Mouse (Mus musculus) stomach, embryonic 14.5 days (tissue): Measurements from ENCODE around the gene Actg1. TPM values are rescaled to one million over a fixed set of nuclear protein-coding genes. Genes with fewer than 3 reads are reported as not detected.
A peak's percentile ranks its signal among the peaks of the same experiment; 100 is the strongest.

Source experiments
- ATAC-seq: fragments of 200-750 bp; cut with Nextera tagmentation; 2 replicates; pipeline ENCODE4 v1.8.0; 2017; ENCODE audit warnings: low read depth, moderate TSS enrichment; ENCODE audit not compliant: insufficient number of reproducible peaks, insufficient read depth, low FRiP score
- H3K27ac ChIP-seq: fragments of 300-500 bp; sonication (generic); 2 replicates; pipeline ENCODE4 v1.5.1; 2014; ENCODE audit warnings: mild to moderate bottlenecking, low read length, moderate library complexity, mixed read lengths
- H3K27me3 ChIP-seq: fragments of 300-500 bp; sonication (generic); 2 replicates; pipeline ENCODE4 v1.6.1; 2014; ENCODE audit warnings: low read length, control low read depth, mixed read lengths; ENCODE audit not compliant: control insufficient read depth, insufficient read depth
- H3K36me3 ChIP-seq: fragments of 300-500 bp; sonication (generic); 2 replicates; pipeline ENCODE4 v1.6.1; 2014; ENCODE audit warnings: mild to moderate bottlenecking, control low read depth, low read length, moderate library complexity, mixed read lengths; ENCODE audit not compliant: control insufficient read depth, insufficient read depth
- H3K4me1 ChIP-seq: fragments of 300-500 bp; sonication (generic); 2 replicates; pipeline ENCODE4 v1.6.1; 2014; ENCODE audit warnings: low read length, control low read depth, mixed read lengths; ENCODE audit not compliant: control insufficient read depth, insufficient read depth
- H3K4me2 ChIP-seq: fragments of 300-500 bp; sonication (generic); replicated peaks from 2 replicates; pipeline ENCODE4 v1.6.1; 2014; ENCODE audit warnings: low read depth, low read length, control low read depth
- H3K4me3 ChIP-seq: fragments of 300-500 bp; sonication (generic); 2 replicates; pipeline ENCODE4 v1.5.1; 2014; ENCODE audit warnings: low read depth, low read length, control low read depth
- H3K9ac ChIP-seq: fragments of 300-500 bp; sonication (generic); replicated peaks from 2 replicates; pipeline ENCODE4 v1.6.1; 2014; ENCODE audit warnings: low read depth, mild to moderate bottlenecking, control low read depth, low read length, moderate library complexity, mixed read lengths
- H3K9me3 ChIP-seq: fragments of 300-500 bp; sonication (generic); 2 replicates; pipeline ENCODE4 v1.6.1; 2016; ENCODE audit warnings: low read depth, low read length, control low read depth; ENCODE audit not compliant: control insufficient read depth
- whole genome bisulfite sequencing: fragments of 180-500 bp; shearing (Covaris S2); extraction: QIAGEN DNeasy Blood & Tissue Kit; methylation state at CpG from one replicate; pipeline ENCODE4 v1.1.7; 2014; 5-methylcytosine and 5-hydroxymethylcytosine counted together
- polyA plus RNA-seq: library from polyadenylated mRNA; unstranded; fragments of >200 nt; fragmentation: Nextera tagmentation; extraction: Ambion mirVana; gene quantifications from 2 replicates; pipeline ENCODE4 v1.2.1, GENCODE M21; 2014

Actg1 gene
- 2,902 and 3,014 TPM in 2 replicates for polyA plus RNA-seq

DNA sequence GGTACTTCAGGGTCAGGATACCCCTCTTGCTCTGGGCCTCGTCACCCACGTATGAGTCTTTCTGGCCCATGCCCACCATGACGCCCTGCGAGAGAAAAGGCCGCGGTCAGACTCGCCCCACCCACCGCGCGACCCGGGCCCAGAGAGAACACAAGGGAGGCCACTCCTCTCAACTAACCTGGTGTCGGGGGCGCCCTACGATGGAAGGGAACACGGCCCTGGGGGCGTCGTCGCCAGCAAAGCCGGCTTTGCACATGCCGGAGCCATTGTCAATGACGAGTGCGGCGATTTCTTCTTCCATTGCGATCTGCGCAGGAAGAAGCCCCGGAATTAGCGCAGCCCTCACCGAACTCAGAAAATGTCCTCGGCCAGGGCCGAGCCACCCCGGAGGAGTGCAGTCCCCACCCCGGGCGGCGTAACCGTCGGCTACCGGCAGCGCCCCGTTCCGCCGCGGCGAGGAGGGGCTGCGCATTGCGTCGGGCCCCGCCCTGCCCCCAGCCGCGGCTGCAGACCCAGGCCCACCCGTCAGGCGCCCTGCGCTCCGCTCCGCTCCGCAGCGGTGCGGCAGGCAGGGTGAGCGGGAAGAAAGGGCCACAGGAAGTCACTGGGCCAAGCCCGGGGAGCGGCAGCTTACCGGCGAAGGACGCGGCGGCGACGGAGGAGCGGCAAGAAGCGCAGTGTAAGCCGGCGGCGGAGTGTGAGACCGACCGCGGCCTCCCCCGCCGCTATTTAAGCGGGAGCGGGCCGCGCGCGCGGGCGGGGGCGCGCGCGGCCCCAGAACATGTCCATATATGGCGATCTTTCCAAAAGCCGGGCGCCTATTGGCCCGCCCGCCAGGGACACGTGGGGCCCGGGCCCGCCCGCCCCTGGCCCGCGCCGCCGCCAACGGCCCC lies at the start of gene Actg1:
Gene Actg1 (minus strand): TSS at position 752 of the 893 bp plus-strand sequence.
- peak; percentile 75 for ATAC-seq
- no peaks in the 10 kb centered on the region for H3K27me3 ChIP-seq
- under 1% methylated on average over 85 of the region's 103 CpGs for WGBS
- H3K27ac ChIP-seq = peak within 1 kb of the TSS; percentile 100
- peak within 1 kb of the TSS; percentile 93 for H3K4me3 ChIP-seq
- no peaks in the 10 kb centered on the region for H3K9me3 ChIP-seq
- H3K36me3 ChIP-seq = peaks cover 16% of the 10 kb centered on the region
- H3K9ac ChIP-seq = peak within 1 kb of the TSS; percentile 100
- peaks cover 19% of the 10 kb centered on the region for H3K4me1 ChIP-seq
- peak within 1 kb of the TSS; percentile 92 for H3K4me2 ChIP-seq

GRCm38 (mm10) chr11:120397602-120398001 lies 49.3 kb upstream of the Actg1 start:
- Histone ChIP-seq H3K4me2 (no peak overlapping the region), H3K4me3 (no peak overlapping the region), H3K9ac (no peak overlapping the region), H3K36me3 (peaks cover 56% of the 10 kb centered on the region), H3K9me3 (no peaks in the 10 kb centered on the region), H3K27ac (no peak overlapping the region), H3K27me3 (no peaks in the 10 kb centered on the region), H3K4me1 (no peaks in the 10 kb centered on the region)
- ATAC-seq = no peak
- 79% methylated on average over 2 of the region's 2 CpGs for WGBS

DNA sequence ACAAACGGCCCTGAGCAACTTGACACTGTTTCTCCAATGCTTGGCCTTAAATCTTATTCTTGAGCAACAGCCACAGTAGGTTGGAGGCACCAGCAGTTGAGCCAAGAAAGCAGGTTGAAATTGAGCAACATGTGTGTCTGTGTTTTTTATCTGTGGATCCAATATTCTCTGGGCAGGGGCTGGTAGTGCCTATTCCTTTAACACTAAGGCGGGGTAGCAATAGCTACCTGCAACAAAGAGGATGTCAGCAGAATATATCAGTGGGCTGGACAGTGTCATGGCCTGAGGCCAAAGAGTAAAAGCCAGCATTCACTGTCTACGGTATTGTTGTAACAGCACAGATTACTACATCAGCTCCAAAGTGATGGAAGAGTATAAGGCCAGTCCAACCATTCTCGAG lies 47.3 kb upstream of the Actg1 start:
- no peaks in the 10 kb centered on the region for H3K4me1 ChIP-seq
- H3K4me2 ChIP-seq = no peak overlapping the region
- WGBS = 83% methylated on average over 4 of the region's 4 CpGs
- no peak overlapping the region for H3K9ac ChIP-seq
- ATAC-seq = no peak
- no peak overlapping the region for H3K27ac ChIP-seq
- H3K27me3 ChIP-seq = no peaks in the 10 kb centered on the region
- H3K36me3 ChIP-seq = peaks cover 44% of the 10 kb centered on the region
- H3K9me3 ChIP-seq = no peaks in the 10 kb centered on the region
- H3K4me3 ChIP-seq = no peak overlapping the region

GRCm38 (mm10) chr11:120388580-120388979 lies 40.2 kb upstream of the Actg1 start:
- H3K36me3 ChIP-seq = peaks cover 44% of the 10 kb centered on the region
- 94% methylated on average over 9 of the region's 9 CpGs for WGBS

DNA sequence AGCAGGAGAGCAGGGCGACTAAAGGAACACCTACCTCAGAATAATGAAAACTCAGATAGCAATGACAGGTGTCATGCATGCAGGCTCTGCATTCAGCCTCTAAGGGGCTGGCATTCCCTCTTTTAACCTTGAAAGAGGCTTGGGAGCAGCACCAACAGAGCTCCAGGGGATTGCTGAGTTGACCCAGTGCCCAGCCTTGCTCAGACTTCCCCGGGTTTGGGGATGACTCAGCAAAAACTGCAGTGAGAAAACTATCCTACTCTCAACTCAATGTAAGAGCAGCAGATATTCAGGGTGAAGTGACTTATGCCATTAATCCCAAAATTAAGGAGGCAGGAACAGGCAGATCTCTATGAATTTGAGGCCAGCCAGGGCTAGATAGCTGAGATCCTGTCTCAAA lies 38.8 kb upstream of the Actg1 start:
- Histone ChIP-seq H3K27ac (no peak overlapping the region), H3K9me3 (no peaks in the 10 kb centered on the region), H3K4me1 (no peaks in the 10 kb centered on the region), H3K9ac (no peak overlapping the region), H3K36me3 (peaks cover 50% of the 10 kb centered on the region), H3K27me3 (no peaks in the 10 kb centered on the region), H3K4me3 (no peak overlapping the region), H3K4me2 (no peak overlapping the region)
- WGBS = 75% methylated on average over 2 of the region's 2 CpGs
- no peak for ATAC-seq

More at GRCm38 (mm10) chr11:120388580-120388979, 40.2 kb upstream of the Actg1 start:
- Histone ChIP-seq H3K4me1 (no peaks in the 10 kb centered on the region), H3K4me2 (no peak overlapping the region), H3K27ac (no peak overlapping the region), H3K27me3 (no peaks in the 10 kb centered on the region), H3K9ac (no peak overlapping the region), H3K9me3 (no peaks in the 10 kb centered on the region), H3K4me3 (no peak overlapping the region)
- no peak for ATAC-seq

DNA sequence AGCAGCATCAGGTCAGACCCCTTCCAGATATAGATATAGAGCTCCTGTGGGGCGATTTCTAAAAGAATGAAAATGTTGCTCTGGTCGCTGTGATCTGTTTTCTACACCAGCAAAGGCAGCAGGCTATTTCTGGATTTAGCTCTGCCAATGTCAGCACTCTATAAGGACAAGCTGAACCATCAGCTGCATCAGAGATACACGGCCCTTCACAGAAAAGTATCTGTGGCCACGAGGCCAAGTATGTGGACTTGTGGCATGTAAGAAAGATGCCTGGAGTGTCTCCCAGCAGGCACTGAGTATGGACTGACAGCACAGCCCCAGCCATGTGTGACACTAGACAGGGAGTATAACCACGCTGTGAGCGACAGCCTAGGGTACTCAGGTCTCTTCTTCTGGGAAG lies 38.3 kb upstream of the Actg1 start:
- H3K27ac ChIP-seq = no peak overlapping the region
- ATAC-seq = no peak
- H3K4me2 ChIP-seq = no peak overlapping the region
- no peaks in the 10 kb centered on the region for H3K4me1 ChIP-seq
- no peak overlapping the region for H3K9ac ChIP-seq
- no peaks in the 10 kb centered on the region for H3K27me3 ChIP-seq
- peaks cover 56% of the 10 kb centered on the region for H3K36me3 ChIP-seq
- H3K9me3 ChIP-seq = no peaks in the 10 kb centered on the region
- 92% methylated on average over 6 of the region's 6 CpGs for WGBS
- no peak overlapping the region for H3K4me3 ChIP-seq

GRCm38 (mm10) chr11:120382509-120382908 lies 34.2 kb upstream of the Actg1 start:
- ATAC-seq = no peak
- H3K27ac ChIP-seq = no peak overlapping the region
- WGBS = 89% methylated on average over 9 of the region's 9 CpGs

DNA sequence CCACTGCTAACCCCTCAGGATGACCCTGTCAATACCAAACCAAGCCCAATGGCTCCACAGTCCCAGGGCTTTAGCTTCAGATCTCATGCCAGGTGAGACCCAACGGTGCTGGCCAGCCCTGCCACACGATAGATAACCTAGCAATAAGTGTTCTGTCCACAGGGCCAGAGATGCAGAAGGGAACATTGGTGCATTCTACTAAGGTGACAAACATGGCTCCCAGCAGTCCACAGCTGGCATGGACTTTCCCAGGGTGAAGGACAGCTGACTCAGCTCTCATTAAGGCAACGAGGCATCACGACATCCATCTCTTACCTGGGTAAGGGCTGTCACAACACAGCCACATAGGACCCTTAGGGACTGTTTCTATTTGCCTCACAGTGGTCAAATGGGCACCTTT lies 32.8 kb upstream of the Actg1 start:
- Histone ChIP-seq H3K9me3 (no peaks in the 10 kb centered on the region), H3K36me3 (peaks cover 61% of the 10 kb centered on the region), H3K9ac (no peak overlapping the region), H3K4me1 (peaks cover 10% of the 10 kb centered on the region), H3K4me2 (no peak overlapping the region), H3K4me3 (no peak overlapping the region), H3K27me3 (no peaks in the 10 kb centered on the region), H3K27ac (no peak overlapping the region)
- no peak for ATAC-seq
- 93% methylated on average over 4 of the region's 4 CpGs for WGBS

More at GRCm38 (mm10) chr11:120382509-120382908, 34.2 kb upstream of the Actg1 start:
- H3K36me3 ChIP-seq = peaks cover 59% of the 10 kb centered on the region
- no peak overlapping the region for H3K4me3 ChIP-seq
- no peaks in the 10 kb centered on the region for H3K27me3 ChIP-seq
- H3K9me3 ChIP-seq = no peaks in the 10 kb centered on the region
- H3K4me2 ChIP-seq = no peak overlapping the region
- no peak overlapping the region for H3K9ac ChIP-seq
- H3K4me1 ChIP-seq = peaks cover 7% of the 10 kb centered on the region
